Mouse (Mus musculus) kidney, adult 8-10 months (tissue): ENCODE data around the gene Tifab.

Experiments
- DNase-seq, 2 experiments: peaks; one replicate each; pipeline ENCODE4 v3.0.0; 2022

The Tifab gene

GRCm38 (mm10) chr13:56136200-56136599 lies 42.5 kb downstream of the Tifab start, which contains the start of gene H2afy:
TSS of gene H2afy (minus strand) at chr13:56136361.
- DNase-seq: no peak

GRCm38 (mm10) chr13:56135231-56136052 lies 43.2 kb downstream of the Tifab start:
- DNase-seq: peak; percentile 86 to 89

- no peak for DNase-seq
These were observed 44.0 kb downstream of the Tifab start for GRCm38 (mm10) chr13:56134631-56135181.

GRCm38 (mm10) chr13:56134031-56134430 lies 44.7 kb downstream of the Tifab start:
- DNase-seq: no peak

- DNase-seq: no peak
These were observed 45.7 kb downstream of the Tifab start for GRCm38 (mm10) chr13:56132941-56133340.

GRCm38 (mm10) chr13:56132326-56132936 lies 46.3 kb downstream of the Tifab start:
- no peak for DNase-seq

GRCm38 (mm10) chr13:56130544-56130943 lies 48.1 kb downstream of the Tifab start:
- no peak for DNase-seq

- no peak for DNase-seq
These were observed 49.1 kb downstream of the Tifab start for GRCm38 (mm10) chr13:56129578-56129977.

- no peak for DNase-seq
These were observed 49.7 kb downstream of the Tifab start for GRCm38 (mm10) chr13:56129014-56129413.

- DNase-seq: no peak
These were observed 53.1 kb downstream of the Tifab start for GRCm38 (mm10) chr13:56125632-56126031.
